Mouse (Mus musculus): Measurements from ENCODE around the gene 4921539E11Rik.

GRCm38 (mm10) chr4:103269336-103269735 lies 21.3 kb downstream of the 4921539E11Rik start:
- TF ChIP-seq POLR2A (IDR thresholded peaks at IDR 0.05; ENCODE audit: low read depth, low read length) = no peak
- 0 out of 2 replicates have a peak, but pooled peaks have one; percentile 4 for TF ChIP-seq CTCF (conservative IDR thresholded peaks at IDR 0.05; ENCODE audit: insufficient read depth, insufficient read length, low read depth, low read length)

Data from kidney, adult 2 months (tissue).